Mouse (Mus musculus) retina, postnatal 7 days (tissue): ENCODE measurements at regions not wholly inside any gene's neighbourhood (a gene's known extent, or its start where the extent isn't known, plus 50 kb on each side); places are given as distances from the start of the nearest gene placed in this dataset.
"Not testable (repeated sequence)": the region's sequence is repeated elsewhere in the genome, so short reads cannot be mapped to it uniquely, and the experiment has no call there.

Experiments used
- DNase-seq: peaks from one replicate; pipeline ENCODE4 v3.0.0-alpha.2; 2012; ENCODE audit warnings: low read depth, low spot score

- DNase-seq = no peak
These were observed 149.3 kb upstream of the Kctd3 start for GRCm38 (mm10) chr1:189156906-189157305.

GRCm38 (mm10) chr1:189154376-189154775 lies 146.7 kb upstream of the Kctd3 start:
- DNase-seq = no peak

GRCm38 (mm10) chr1:189153150-189153549 lies 145.5 kb upstream of the Kctd3 start:
- DNase-seq = no peak

- no peak for DNase-seq
These were observed 135.4 kb upstream of the Kctd3 start for GRCm38 (mm10) chr1:189142982-189143451.

- DNase-seq = no peak
These were observed 134.9 kb upstream of the Kctd3 start for GRCm38 (mm10) chr1:189142551-189142950.

GRCm38 (mm10) chr1:189141694-189142093 lies 134.1 kb upstream of the Kctd3 start:
- DNase-seq = no peak

GRCm38 (mm10) chr1:189136731-189137385 lies 129.2 kb upstream of the Kctd3 start:
- no peak for DNase-seq

GRCm38 (mm10) chr1:189135826-189136225 lies 128.2 kb upstream of the Kctd3 start:
- no peak for DNase-seq

GRCm38 (mm10) chr1:189128706-189129105 lies 121.1 kb upstream of the Kctd3 start:
- DNase-seq = no peak

- DNase-seq = not testable (repeated sequence)
These were observed 120.6 kb upstream of the Kctd3 start for GRCm38 (mm10) chr1:189128246-189128645.

GRCm38 (mm10) chr1:189127367-189127766 lies 119.7 kb upstream of the Kctd3 start:
- no peak for DNase-seq

GRCm38 (mm10) chr1:189119941-189120735 lies 112.5 kb upstream of the Kctd3 start:
- no peak for DNase-seq

- DNase-seq = not testable (repeated sequence)
These were observed 111.4 kb upstream of the Kctd3 start for GRCm38 (mm10) chr1:189119005-189119404.

GRCm38 (mm10) chr1:189118582-189118981 lies 110.9 kb upstream of the Kctd3 start:
- no peak for DNase-seq

- DNase-seq = no peak
These were observed 108.3 kb upstream of the Kctd3 start for GRCm38 (mm10) chr1:189115914-189116313.

- DNase-seq = no peak
These were observed 107.6 kb upstream of the Kctd3 start for GRCm38 (mm10) chr1:189115279-189115678.

GRCm38 (mm10) chr1:189108260-189109035 lies 100.8 kb upstream of the Kctd3 start:
- no peak for DNase-seq

GRCm38 (mm10) chr1:189107841-189108240 lies 100.2 kb upstream of the Kctd3 start:
- no peak for DNase-seq

- DNase-seq = no peak
These were observed 99.5 kb upstream of the Kctd3 start for GRCm38 (mm10) chr1:189107156-189107555.

- DNase-seq = no peak
These were observed 97.6 kb upstream of the Kctd3 start for GRCm38 (mm10) chr1:189105276-189105675.

GRCm38 (mm10) chr1:189102781-189103180 lies 95.1 kb upstream of the Kctd3 start:
- DNase-seq = no peak

GRCm38 (mm10) chr1:189099121-189099520 lies 91.5 kb upstream of the Kctd3 start:
- DNase-seq = no peak
